Mouse (Mus musculus) urinary bladder, postnatal 25 days (tissue): ENCODE measurements at regions not wholly inside any gene's neighbourhood (a gene's known extent, or its start where the extent isn't known, plus 50 kb on each side); places are given as distances from the start of the nearest gene placed in this dataset.

Source experiments
- DNase-seq: peaks from one replicate; pipeline ENCODE4 v3.0.0; 2022; ENCODE audit warnings: low spot score

GRCm38 (mm10) chr13:32541611-32542010 is 203.1 kb upstream of the Gmds start:
- DNase-seq, result no peak

DNA sequence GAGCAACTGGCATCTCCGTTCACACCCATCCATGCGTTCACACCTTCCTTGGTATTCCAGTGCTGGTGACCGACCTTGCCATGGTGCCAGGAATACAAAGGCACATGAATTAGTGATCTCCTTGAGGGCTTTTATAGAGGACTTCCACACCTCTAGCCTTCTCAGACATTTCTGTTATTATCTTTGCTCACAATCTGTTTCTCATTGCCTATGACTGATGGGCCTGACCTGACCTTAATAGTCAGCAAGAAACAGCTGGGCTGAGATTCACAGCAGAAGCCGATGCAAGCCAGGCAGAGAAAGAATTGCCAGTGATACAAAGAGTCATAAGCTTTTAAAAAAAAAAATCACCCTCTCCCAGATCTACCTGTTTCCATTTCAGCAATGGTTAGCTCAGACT is 197.7 kb upstream of the Gmds start:
- DNase-seq, result no peak

GRCm38 (mm10) chr13:32535602-32536001 is 197.1 kb upstream of the Gmds start:
- no peak for DNase-seq

DNA sequence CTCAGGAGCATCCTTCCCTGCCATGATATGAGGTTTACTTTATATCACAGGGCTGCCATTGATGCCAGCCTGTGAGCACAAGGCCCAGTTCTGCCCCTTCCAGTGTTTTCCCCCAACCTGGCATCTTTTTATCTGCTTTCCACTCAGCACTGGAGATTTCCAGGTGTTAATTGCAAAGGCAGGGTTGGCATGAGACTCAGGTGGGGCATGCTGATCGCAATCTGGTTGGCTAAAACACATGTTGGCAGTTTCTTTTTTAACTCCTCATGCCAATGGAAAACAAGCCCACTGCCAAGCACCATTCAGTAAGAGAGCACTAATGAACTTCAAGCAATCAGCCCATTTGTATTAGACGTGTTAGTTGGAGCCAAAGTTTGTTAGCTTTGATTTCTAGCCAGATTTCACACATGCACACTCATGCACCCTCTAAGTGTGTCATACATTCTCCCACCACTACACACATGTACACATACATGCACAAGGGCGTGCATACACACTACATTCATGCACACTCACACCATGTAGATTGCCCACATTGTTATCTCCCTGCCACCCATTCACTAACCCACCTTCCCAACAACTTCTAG is 192.5 kb upstream of the Gmds start:
- DNase-seq, result no peak

- DNase-seq, result no peak
These were observed 180.2 kb upstream of the Gmds start for GRCm38 (mm10) chr13:32518611-32519344.

DNA sequence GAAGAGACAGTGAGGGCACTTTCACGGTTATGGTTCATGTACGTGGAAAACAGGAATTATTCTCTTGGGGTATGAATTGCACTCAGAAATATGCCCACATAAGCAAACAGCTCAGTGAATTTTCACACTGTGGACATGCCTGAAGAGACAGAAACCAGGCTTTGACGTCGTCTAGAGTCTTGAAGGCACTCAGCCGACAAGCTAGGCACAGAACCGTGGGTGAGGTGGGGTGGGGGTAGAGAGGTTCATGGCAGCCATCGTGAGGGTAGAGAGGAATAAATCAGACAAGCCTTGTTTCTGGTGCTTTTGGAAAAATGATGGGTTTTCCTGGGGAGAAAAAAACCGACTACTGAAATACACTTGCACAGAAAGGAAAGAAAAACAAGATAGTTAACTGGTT is 179.0 kb upstream of the Gmds start:
- no peak for DNase-seq

DNA sequence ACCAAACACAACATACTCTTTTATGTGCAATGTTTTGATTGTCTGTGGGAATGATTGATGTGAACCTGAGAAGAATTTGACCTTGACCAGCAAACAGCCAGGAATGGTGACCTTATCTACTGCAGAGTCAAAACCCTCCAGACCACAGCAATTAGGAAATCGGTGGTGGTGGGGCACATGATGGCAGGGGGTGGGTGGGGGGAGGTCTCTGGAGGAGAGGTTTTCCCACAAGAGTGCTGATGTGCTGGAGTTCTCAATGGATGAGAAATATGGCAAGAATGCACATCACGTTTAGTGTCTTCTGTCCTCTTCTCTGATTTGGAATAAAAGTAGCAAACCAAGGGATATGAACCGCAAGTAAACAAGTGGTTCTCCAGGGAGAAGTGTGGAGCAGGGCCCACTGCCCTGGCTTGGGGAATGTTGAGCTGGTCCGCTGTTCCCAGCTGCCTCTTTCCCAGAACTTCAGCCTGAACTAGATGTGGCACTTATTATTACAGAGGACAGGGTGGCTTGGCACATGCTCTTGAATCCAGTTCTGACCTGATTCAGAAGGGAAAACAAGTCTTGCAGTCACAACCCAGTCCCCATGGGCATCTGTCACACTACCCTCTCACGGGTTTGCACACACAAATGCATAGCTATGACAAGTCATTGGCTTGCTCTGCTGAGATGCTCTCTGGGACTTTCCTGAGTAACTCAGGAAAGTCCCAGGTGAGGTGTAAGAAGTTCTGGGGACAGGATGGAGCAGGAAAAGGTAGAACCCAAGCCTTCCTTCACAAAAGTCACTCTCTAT is 170.9 kb upstream of the Gmds start:
- no peak for DNase-seq

GRCm38 (mm10) chr13:32508447-32508846 is 169.9 kb upstream of the Gmds start:
- no peak for DNase-seq

DNA sequence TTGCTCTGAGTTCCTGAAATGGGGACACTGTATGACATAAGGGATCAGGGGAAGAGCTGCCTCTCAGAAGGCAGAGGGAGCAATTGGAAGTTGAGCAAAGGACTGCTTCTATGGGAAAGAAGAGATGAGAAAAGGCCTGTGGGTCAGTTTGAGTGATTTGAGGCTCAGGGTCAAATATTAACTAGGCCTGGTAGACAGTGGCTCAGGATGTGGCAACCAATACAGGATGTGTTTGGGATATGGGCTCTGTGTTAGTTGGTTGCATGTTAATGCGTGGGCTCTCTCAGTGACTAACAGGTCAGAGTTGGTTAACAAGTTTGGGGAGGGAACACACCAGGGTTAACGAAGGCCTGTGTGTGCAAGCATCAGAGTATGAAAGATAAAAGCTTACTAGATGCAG is 169.3 kb upstream of the Gmds start:
- DNase-seq, result no peak

GRCm38 (mm10) chr13:32498205-32498790 is 159.8 kb upstream of the Gmds start:
- DNase-seq, result no peak

GRCm38 (mm10) chr13:32496263-32496662 is 157.7 kb upstream of the Gmds start:
- no peak for DNase-seq

- peak; percentile 20 for DNase-seq
These were observed 156.5 kb upstream of the Gmds start for GRCm38 (mm10) chr13:32495063-32495462.

DNA sequence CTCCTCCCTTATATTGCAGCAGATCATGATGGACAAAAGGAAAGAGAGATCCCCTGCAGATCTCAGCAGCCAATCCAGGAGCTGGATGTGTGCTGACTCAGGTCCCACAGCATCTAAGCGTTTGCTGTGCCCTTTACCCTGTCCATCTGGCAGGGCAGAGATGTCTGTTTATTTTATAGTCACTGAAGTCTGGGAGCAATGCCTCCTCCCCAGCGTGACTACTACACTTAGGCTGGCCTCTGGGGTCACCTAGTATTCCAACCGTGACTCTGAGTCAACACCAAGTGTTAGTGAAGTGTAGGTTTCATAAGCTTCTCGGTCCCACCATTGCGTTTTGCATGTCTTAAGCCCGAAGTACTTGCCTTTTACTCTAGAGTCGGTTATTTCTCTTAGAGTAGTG is 155.3 kb upstream of the Gmds start:
- no peak for DNase-seq

- DNase-seq, result peak; percentile 55
These were observed 154.8 kb upstream of the Gmds start for GRCm38 (mm10) chr13:32493309-32493708.

DNA sequence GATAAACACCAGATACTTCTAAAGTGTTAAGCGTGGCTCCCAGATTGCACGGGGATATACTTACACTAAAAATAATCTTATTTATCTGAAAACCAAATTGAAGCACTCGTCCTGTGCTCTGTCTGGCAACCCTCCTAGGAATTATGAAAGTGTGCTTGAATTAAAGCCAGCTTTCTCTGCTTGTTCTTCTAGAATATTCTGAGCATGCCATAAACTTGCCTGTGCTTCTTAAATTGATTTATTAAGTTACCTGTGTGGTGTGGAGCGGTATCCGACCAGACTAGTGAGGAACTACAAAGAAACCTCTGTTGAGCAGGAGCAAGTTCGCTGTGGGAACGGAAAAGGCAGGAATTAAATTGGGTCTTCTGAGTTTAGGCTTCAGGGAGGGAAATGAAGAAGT is 154.0 kb upstream of the Gmds start:
- DNase-seq, result no peak

DNA sequence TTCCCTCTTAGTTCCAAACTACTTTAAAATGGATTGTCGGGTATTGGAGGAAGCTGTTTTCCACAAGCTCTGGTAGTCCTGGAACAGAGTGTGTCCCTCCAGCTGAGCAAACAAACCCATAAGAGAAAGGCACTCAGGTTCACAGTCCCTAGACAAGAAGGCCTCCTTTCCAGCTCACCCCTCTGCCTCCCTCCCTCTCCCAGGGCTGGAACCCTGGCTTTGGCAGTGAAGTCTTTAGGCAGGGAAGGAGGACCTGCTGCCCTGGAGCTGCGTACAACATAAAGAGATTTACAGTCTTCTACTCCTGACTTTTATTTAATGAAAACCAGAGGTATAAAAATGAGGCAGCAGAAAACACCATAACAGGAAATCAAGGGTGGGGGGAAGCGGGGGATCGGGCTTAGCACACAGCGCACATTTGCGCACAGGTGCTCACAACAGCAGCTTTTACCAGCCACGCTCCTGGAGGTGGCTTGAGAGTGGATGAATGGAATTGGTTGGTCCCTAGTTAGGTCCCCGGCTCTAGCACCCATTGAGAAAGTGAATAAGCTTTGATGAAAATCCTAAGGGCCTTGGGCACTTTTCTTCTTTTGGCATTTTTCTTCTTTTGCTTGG is 143.0 kb upstream of the Gmds start:
- DNase-seq, result no peak

GRCm38 (mm10) chr13:32480029-32480428 is 141.5 kb upstream of the Gmds start:
- no peak for DNase-seq

- DNase-seq, result peak; percentile 38
These were observed 140.7 kb upstream of the Gmds start for GRCm38 (mm10) chr13:32479118-32479818.

DNA sequence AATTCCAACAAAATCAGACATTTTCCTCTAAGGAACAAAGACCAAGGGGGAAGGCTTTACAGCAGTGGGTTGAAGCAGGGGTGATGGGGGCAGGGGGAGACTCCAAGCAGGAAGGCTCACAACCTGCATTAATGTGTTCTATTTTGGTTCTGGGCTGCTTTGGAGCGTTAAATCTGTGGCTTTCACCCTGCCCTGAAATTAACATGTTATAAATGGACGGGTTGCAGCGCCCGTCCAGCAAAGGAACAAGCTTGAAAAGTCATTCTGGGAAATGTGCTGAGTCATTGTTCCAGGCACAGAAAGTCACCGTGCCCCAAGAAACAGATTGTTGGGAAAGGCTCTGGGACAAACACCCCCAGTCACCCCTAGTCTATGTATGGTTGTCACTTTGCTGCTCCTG is 127.2 kb upstream of the Gmds start:
- no peak for DNase-seq

- no peak for DNase-seq
These were observed 126.6 kb upstream of the Gmds start for GRCm38 (mm10) chr13:32465041-32465682.

GRCm38 (mm10) chr13:32454419-32455146 is 116.0 kb upstream of the Gmds start:
- DNase-seq, result no peak
